In the genomic region with DNA sequence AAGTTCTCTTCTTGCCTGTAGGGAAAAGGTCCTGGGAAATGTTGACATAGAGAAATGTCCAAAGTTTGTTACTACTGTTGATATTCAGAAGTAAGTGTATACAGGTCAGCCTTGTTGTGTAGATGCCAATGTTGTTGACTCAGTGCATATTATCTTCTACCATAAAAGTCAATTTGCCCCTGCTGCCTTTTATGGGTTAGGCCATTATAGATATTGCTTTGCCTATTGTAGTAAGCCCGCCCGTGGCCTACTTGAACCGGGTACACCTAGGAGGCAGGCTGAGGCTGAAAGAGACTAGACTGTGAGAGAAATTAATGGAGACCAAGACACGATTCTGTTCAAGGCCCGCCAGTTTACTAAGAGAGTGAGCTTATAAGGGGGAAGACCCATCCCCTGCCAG, we compare ENCODE assay signal across 29 mouse cellular contexts.
DNase-seq lines count a peak whose midpoint lies in the region; ATAC-seq and TF ChIP-seq lines count a peak whose summit lies in the region.
"Had no signal": no experiment of that assay in that cellular context is flagged by ENCODE, and none has a peak within 500 bp of the region (broad histone marks: within the 10 kb centered on the region; RNA-seq: fewer than 3 reads in every experiment).

No protein-coding gene starts in this region.

- TF ChIP-seq POLR2A in liver, adult 2 months (IDR thresholded peaks at IDR 0.05; ENCODE audit: extremely low read depth, insufficient read depth, low read length), result no peak

- 81% methylated on average over 5 of the region's 5 CpGs for WGBS in hindbrain, embryonic 12.5 days
- 84% methylated on average over 5 of the region's 5 CpGs for WGBS in hindbrain, embryonic 11.5 days
- WGBS in liver, adult 2 months, result 78% methylated on average over 5 of the region's 5 CpGs
- WGBS in liver, postnatal 0 days (ENCODE audit: insufficient replicate concordance), result 72% methylated on average over 5 of the region's 5 CpGs

- H3K79me2 ChIP-seq in liver, adult 2 months (ENCODE audit: control insufficient read depth, insufficient read depth, low read length), result no peaks in the 10 kb centered on the region

- TF ChIP-seq EP300 in liver, postnatal 0 days (IDR thresholded peaks at IDR 0.05; ENCODE audit: low read depth), result no peak

- no peaks in the 10 kb centered on the region for H3K27me3 ChIP-seq in hindbrain, embryonic 12.5 days
- no peaks in the 10 kb centered on the region for H3K27me3 ChIP-seq in hindbrain, embryonic 11.5 days (ENCODE audit: control insufficient read depth, insufficient read depth, low read length)
- H3K27me3 ChIP-seq in liver, adult 2 months (ENCODE audit: control insufficient read depth, insufficient read depth, low read length), result peaks cover 2% of the 10 kb centered on the region; the same call in 1 of the 2 replicates
- no peaks in the 10 kb centered on the region for H3K27me3 ChIP-seq in liver, postnatal 0 days (ENCODE audit: insufficient read depth, low read length)
- H3K27me3 ChIP-seq: embryonic facial prominence, embryonic 12.5 days; forebrain, embryonic 12.5 days; forebrain, embryonic 15.5 days; heart, embryonic 12.5 days; heart, embryonic 15.5 days; hindbrain, embryonic 13.5 days; Patski had no signal

- no peak overlapping the region for H3K4me2 ChIP-seq in hindbrain, embryonic 12.5 days (replicated peaks)
- H3K4me2 ChIP-seq in hindbrain, embryonic 11.5 days (replicated peaks; ENCODE audit: low read depth, low read length), result no peak overlapping the region
- H3K4me2 ChIP-seq in liver, postnatal 0 days (ENCODE audit: low read depth, low read length), result no peak overlapping the region
- H3K4me2 ChIP-seq: embryonic facial prominence, embryonic 12.5 days; forebrain, embryonic 12.5 days; forebrain, embryonic 15.5 days; heart, embryonic 12.5 days; heart, embryonic 15.5 days; hindbrain, embryonic 13.5 days had no signal

- no peaks in the 10 kb centered on the region for H3K4me1 ChIP-seq in hindbrain, embryonic 12.5 days
- H3K4me1 ChIP-seq in hindbrain, embryonic 11.5 days (replicated peaks; ENCODE audit: control insufficient read depth, insufficient read depth, low read length), result no peaks in the 10 kb centered on the region
- H3K4me1 ChIP-seq in liver, adult 2 months (ENCODE audit: control insufficient read depth, insufficient read depth, low read length), result no peaks in the 10 kb centered on the region
- H3K4me1 ChIP-seq in liver, postnatal 0 days (ENCODE audit: insufficient read depth), result no peaks in the 10 kb centered on the region
- H3K4me1 ChIP-seq: embryonic facial prominence, embryonic 12.5 days; forebrain, embryonic 12.5 days; forebrain, embryonic 15.5 days; heart, embryonic 12.5 days; heart, embryonic 15.5 days; hindbrain, embryonic 13.5 days had no signal

- H3K9ac ChIP-seq in hindbrain, embryonic 12.5 days, result no peak overlapping the region
- no peak overlapping the region for H3K9ac ChIP-seq in hindbrain, embryonic 11.5 days (ENCODE audit: low read depth, low read length)
- H3K9ac ChIP-seq in liver, adult 2 months (ENCODE audit: low read depth, low read length), result no peak overlapping the region
- no peak overlapping the region for H3K9ac ChIP-seq in liver, postnatal 0 days (replicated peaks)
- H3K9ac ChIP-seq: embryonic facial prominence, embryonic 12.5 days; forebrain, embryonic 12.5 days; forebrain, embryonic 15.5 days; heart, embryonic 12.5 days; heart, embryonic 15.5 days; hindbrain, embryonic 13.5 days had no signal

- no peak for DNase-seq in hindbrain, embryonic 11.5 days (ENCODE audit: low spot score)
- peak; percentile 28 for DNase-seq in liver, adult 2 months (ENCODE audit: extremely low read depth, low read depth, low spot score)
- DNase-seq in liver, postnatal 0 days, result no peak
- DNase-seq in R1 (ENCODE audit: low read depth, low spot score) (peak; percentile 52), adipocyte (ENCODE audit: low spot score) (peak; percentile 59)
- DNase-seq in T-cell, adult 2 months (ENCODE audit: low spot score), result no peak
- no peak for DNase-seq in yolk sac, embryonic 10.5 days (ENCODE audit: low spot score)
- DNase-seq: adrenal gland, adult 2 months; adrenal gland, postnatal 14 days; cerebellum, adult 11-12 months; cerebellum, adult 8-10 months; cerebellum, postnatal 14 days; gastrocnemius, postnatal 25 days; heart, adult 18-20 months; heart, postnatal 10 days; heart, postnatal 36 days had no signal

- H3K9me3 ChIP-seq in hindbrain, embryonic 12.5 days (replicated peaks), result peaks cover 55% of the 10 kb centered on the region
- peaks cover 26% of the 10 kb centered on the region for H3K9me3 ChIP-seq in hindbrain, embryonic 11.5 days (ENCODE audit: control insufficient read depth, low read length)
- H3K9me3 ChIP-seq in liver, postnatal 0 days (ENCODE audit: low read length), result peaks cover 20% of the 10 kb centered on the region
- H3K9me3 ChIP-seq: G1E had no signal

- H3K36me3 ChIP-seq in hindbrain, embryonic 12.5 days, result no peaks in the 10 kb centered on the region
- H3K36me3 ChIP-seq in hindbrain, embryonic 11.5 days (ENCODE audit: control insufficient read depth, insufficient read depth, low read length), result no peaks in the 10 kb centered on the region
- H3K36me3 ChIP-seq in liver, adult 2 months (ENCODE audit: control insufficient read depth, insufficient read depth, low read length), result no peaks in the 10 kb centered on the region
- no peaks in the 10 kb centered on the region for H3K36me3 ChIP-seq in liver, postnatal 0 days (replicated peaks; ENCODE audit: insufficient read depth, low read length)
- H3K36me3 ChIP-seq: embryonic facial prominence, embryonic 12.5 days; forebrain, embryonic 12.5 days; G1E; heart, embryonic 12.5 days; heart, embryonic 15.5 days; hindbrain, embryonic 13.5 days had no signal

- H3K4me3 ChIP-seq in hindbrain, embryonic 12.5 days, result no peak overlapping the region
- H3K4me3 ChIP-seq in hindbrain, embryonic 11.5 days (ENCODE audit: low read depth, low read length), result no peak overlapping the region
- no peak overlapping the region for H3K4me3 ChIP-seq in liver, adult 2 months (ENCODE audit: insufficient read depth, low read depth, low read length)
- H3K4me3 ChIP-seq in liver, postnatal 0 days (ENCODE audit: low read depth, low read length), result no peak overlapping the region
- H3K4me3 ChIP-seq: embryonic facial prominence, embryonic 12.5 days; erythroblast, embryonic 14.5 days; forebrain, embryonic 12.5 days; forebrain, embryonic 15.5 days; heart, embryonic 12.5 days; heart, embryonic 15.5 days; hindbrain, embryonic 13.5 days had no signal

- ATAC-seq in hindbrain, embryonic 12.5 days (ENCODE audit: low FRiP score), result peak; percentile 26; the same call in 1 of the 2 replicates
- no peak for ATAC-seq in hindbrain, embryonic 11.5 days (ENCODE audit: low FRiP score)
- ATAC-seq in liver, postnatal 0 days, result no peak
- ATAC-seq: forebrain, embryonic 15.5 days; hindbrain, postnatal 0 days; inflammation-experienced regulatory T-cells, adult 6 months; intestine, embryonic 16.5 days; Patski had no signal

- H3K27ac ChIP-seq in hindbrain, embryonic 12.5 days, result no peak overlapping the region
- no peak overlapping the region for H3K27ac ChIP-seq in hindbrain, embryonic 11.5 days (ENCODE audit: low read depth, low read length)
- H3K27ac ChIP-seq in liver, adult 2 months (replicated peaks; ENCODE audit: insufficient read depth, low read depth, low read length), result no peak overlapping the region
- no peak overlapping the region for H3K27ac ChIP-seq in liver, postnatal 0 days (ENCODE audit: low read depth)
- H3K27ac ChIP-seq: embryonic facial prominence, embryonic 12.5 days; forebrain, embryonic 12.5 days; forebrain, embryonic 15.5 days; heart, embryonic 15.5 days; hindbrain, embryonic 13.5 days; hindbrain, postnatal 0 days had no signal

- no peak for TF ChIP-seq CTCF in liver, adult 2 months (IDR thresholded peaks at IDR 0.05; ENCODE audit: low read depth, low read length)
- no peak for TF ChIP-seq CTCF in liver, postnatal 0 days (IDR thresholded peaks at IDR 0.05; ENCODE audit: low read depth)

Comparison
In these comparisons a context has a peak if more than half of its experiments do, and no peak if none do; other contexts are left out.
1. DNase-seq: peak in liver, adult 2 months (single experiment), R1 (single experiment) and adipocyte (single experiment); none in hindbrain, embryonic 11.5 days (single experiment), liver, postnatal 0 days (single experiment), T-cell, adult 2 months (single experiment) and yolk sac, embryonic 10.5 days (single experiment).